Mouse (Mus musculus) embryonic facial prominence, embryonic 11.5 days (tissue): ENCODE measurements around the gene Egln1. TPM values are rescaled to one million over a fixed set of nuclear protein-coding genes. Genes with fewer than 3 reads are reported as not detected.

Experiments used
- ATAC-seq: fragments of 200-750 bp; cut with Nextera tagmentation; replicated peaks from 2 replicates; pipeline ENCODE4 v1.8.0; 2017; ENCODE audit warnings: low read depth; ENCODE audit not compliant: insufficient number of reproducible peaks, low FRiP score, low TSS enrichment
- DNase-seq: peaks from one replicate; pipeline ENCODE4 v3.0.0-alpha.2; 2015; ENCODE audit warnings: low spot score
- H3K27ac ChIP-seq: fragments of 300-500 bp; sonication (generic); replicated peaks from 2 replicates; pipeline ENCODE4 v1.5.1; 2014; ENCODE audit warnings: mild to moderate bottlenecking, low read depth, low read length, control low read depth
- H3K27me3 ChIP-seq: fragments of 300-500 bp; sonication (generic); 2 replicates; pipeline ENCODE4 v1.6.1; 2014; ENCODE audit warnings: mild to moderate bottlenecking, low read length, moderate library complexity, mixed read lengths; ENCODE audit not compliant: control insufficient read depth, insufficient read depth
- H3K36me3 ChIP-seq: fragments of 300-500 bp; sonication (generic); replicated peaks from 2 replicates; pipeline ENCODE4 v1.6.1; 2014; ENCODE audit warnings: low read depth, mild to moderate bottlenecking, low read length, moderate library complexity, mixed read lengths; ENCODE audit not compliant: control insufficient read depth, insufficient read depth
- H3K4me1 ChIP-seq: fragments of 300-500 bp; sonication (generic); 2 replicates; pipeline ENCODE4 v1.6.1; 2014; ENCODE audit warnings: low read length, mixed read lengths; ENCODE audit not compliant: control insufficient read depth, insufficient read depth
- H3K4me2 ChIP-seq: fragments of 300-500 bp; sonication (generic); 2 replicates; pipeline ENCODE4 v1.6.1; 2014; ENCODE audit warnings: low read depth, mild to moderate bottlenecking, control low read depth, low read length, moderate library complexity
- H3K4me3 ChIP-seq: fragments of 300-500 bp; sonication (generic); 2 replicates; pipeline ENCODE4 v1.5.1; 2014; ENCODE audit warnings: low read depth, low read length, control low read depth
- H3K9ac ChIP-seq: fragments of 300-500 bp; sonication (generic); replicated peaks from 2 replicates; pipeline ENCODE4 v1.6.1; 2014; ENCODE audit warnings: mild to moderate bottlenecking, control low read depth, low read length
- H3K9me3 ChIP-seq: fragments of 300-500 bp; sonication (generic); replicated peaks from 2 replicates; pipeline ENCODE4 v1.6.1; 2016; ENCODE audit warnings: mild to moderate bottlenecking, low read length, inconsistent platforms, mixed read lengths; ENCODE audit not compliant: control insufficient read depth
- WGBS: fragments of 180-500 bp; shearing (Covaris S2); extraction: QIAGEN DNeasy Blood & Tissue Kit; methylation state at CpG from one replicate; pipeline ENCODE4 v1.1.7; 2014; 5-methylcytosine and 5-hydroxymethylcytosine counted together
- polyA plus RNA-seq: library from polyadenylated mRNA; unstranded; fragments of >200 nt; fragmentation: Nextera tagmentation; extraction: Ambion mirVana; gene quantifications from 2 replicates; pipeline ENCODE4 v1.2.1, GENCODE M21; 2014

The Egln1 gene
- polyA plus RNA-seq, 1 experiment from 2014 or later, result 17.8 TPM

GRCm38 (mm10) chr8:124974254-124974653 is 25.1 kb upstream of the Egln1 start:
- no peaks in the 10 kb centered on the region for H3K9me3 ChIP-seq
- H3K4me1 ChIP-seq, result no peaks in the 10 kb centered on the region
- H3K4me2 ChIP-seq, result no peak overlapping the region
- no peaks in the 10 kb centered on the region for H3K27me3 ChIP-seq
- no peak for ATAC-seq
- no peaks in the 10 kb centered on the region for H3K36me3 ChIP-seq
- no peak overlapping the region for H3K4me3 ChIP-seq
- H3K27ac ChIP-seq, result no peak overlapping the region
- WGBS, result 79% methylated on average over 4 of the region's 4 CpGs
- no peak overlapping the region for H3K9ac ChIP-seq
- no peak for DNase-seq

- Histone ChIP-seq H3K9ac (no peak overlapping the region), H3K27ac (no peak overlapping the region), H3K4me1 (no peaks in the 10 kb centered on the region), H3K36me3 (no peaks in the 10 kb centered on the region), H3K4me3 (no peak overlapping the region), H3K4me2 (no peak overlapping the region), H3K9me3 (no peaks in the 10 kb centered on the region), H3K27me3 (no peaks in the 10 kb centered on the region)
- ATAC-seq (no peak), DNase-seq (no peak)
- 74% methylated on average over 8 of the region's 8 CpGs for WGBS
Measured at GRCm38 (mm10) chr8:124973221-124973620, 24.1 kb upstream of the Egln1 start.

GRCm38 (mm10) chr8:124970312-124970933 is 21.3 kb upstream of the Egln1 start:
- Histone ChIP-seq H3K4me2 (no peak overlapping the region), H3K9me3 (no peaks in the 10 kb centered on the region), H3K4me1 (no peaks in the 10 kb centered on the region), H3K4me3 (no peak overlapping the region), H3K36me3 (no peaks in the 10 kb centered on the region), H3K27me3 (no peaks in the 10 kb centered on the region), H3K27ac (no peak overlapping the region), H3K9ac (no peak overlapping the region)
- WGBS, result 76% methylated on average over 6 of the region's 6 CpGs
- DNase-seq (no peak), ATAC-seq (no peak)

GRCm38 (mm10) chr8:124964966-124965365 is 15.8 kb upstream of the Egln1 start:
- no peak for DNase-seq

GRCm38 (mm10) chr8:124963246-124963645 is 14.1 kb upstream of the Egln1 start:
- H3K36me3 ChIP-seq, result no peaks in the 10 kb centered on the region
- WGBS, result 90% methylated on average over 5 of the region's 5 CpGs
- no peak overlapping the region for H3K9ac ChIP-seq
- ATAC-seq, result no peak
- H3K4me2 ChIP-seq, result no peak overlapping the region
- H3K27me3 ChIP-seq, result no peaks in the 10 kb centered on the region
- no peak for DNase-seq
- no peaks in the 10 kb centered on the region for H3K9me3 ChIP-seq
- H3K4me3 ChIP-seq, result no peak overlapping the region
- H3K4me1 ChIP-seq, result no peaks in the 10 kb centered on the region
- H3K27ac ChIP-seq, result no peak overlapping the region

More at GRCm38 (mm10) chr8:124964966-124965365, 15.8 kb upstream of the Egln1 start:
- ATAC-seq, result no peak
- Histone ChIP-seq H3K9me3 (no peaks in the 10 kb centered on the region), H3K27ac (no peak overlapping the region), H3K27me3 (no peaks in the 10 kb centered on the region), H3K4me1 (no peaks in the 10 kb centered on the region), H3K9ac (no peak overlapping the region), H3K4me2 (no peak overlapping the region), H3K4me3 (no peak overlapping the region), H3K36me3 (no peaks in the 10 kb centered on the region)
- 89% methylated on average over 8 of the region's 8 CpGs for WGBS

GRCm38 (mm10) chr8:124960226-124960880 is 11.2 kb upstream of the Egln1 start:
- 28% methylated on average over 8 of the region's 8 CpGs for WGBS
- H3K36me3 ChIP-seq, result no peaks in the 10 kb centered on the region
- no peaks in the 10 kb centered on the region for H3K27me3 ChIP-seq
- no peak overlapping the region for H3K9ac ChIP-seq
- no peak for DNase-seq
- no peak overlapping the region for H3K4me2 ChIP-seq
- no peak overlapping the region for H3K4me3 ChIP-seq
- H3K4me1 ChIP-seq, result no peaks in the 10 kb centered on the region
- no peaks in the 10 kb centered on the region for H3K9me3 ChIP-seq
- no peak for ATAC-seq
- no peak overlapping the region for H3K27ac ChIP-seq

GRCm38 (mm10) chr8:124959462-124960225 is 10.5 kb upstream of the Egln1 start:
- WGBS, result 60% methylated on average over 8 of the region's 8 CpGs
- H3K4me1 ChIP-seq, result no peaks in the 10 kb centered on the region
- ATAC-seq (no peak; the same call in 1 of the 2 replicates), DNase-seq (peak; percentile 32)
- no peak overlapping the region for H3K4me3 ChIP-seq
- no peaks in the 10 kb centered on the region for H3K9me3 ChIP-seq
- no peak overlapping the region for H3K9ac ChIP-seq
- H3K27ac ChIP-seq, result no peak overlapping the region
- no peaks in the 10 kb centered on the region for H3K36me3 ChIP-seq
- H3K4me2 ChIP-seq, result no peak overlapping the region
- no peaks in the 10 kb centered on the region for H3K27me3 ChIP-seq

GRCm38 (mm10) chr8:124954572-124955082 is 5.5 kb upstream of the Egln1 start:
- ATAC-seq, result no peak
- Histone ChIP-seq H3K9me3 (no peaks in the 10 kb centered on the region), H3K27ac (no peak overlapping the region)

More at GRCm38 (mm10) chr8:124954572-124955082, 5.5 kb upstream of the Egln1 start:
- WGBS, result 80% methylated on average over 8 of the region's 8 CpGs
- Histone ChIP-seq H3K4me2 (no peak overlapping the region), H3K36me3 (no peaks in the 10 kb centered on the region), H3K4me1 (no peaks in the 10 kb centered on the region; the same call in 1 of the 2 replicates), H3K27me3 (no peaks in the 10 kb centered on the region), H3K4me3 (no peak overlapping the region), H3K9ac (no peak overlapping the region)
- DNase-seq, result no peak
